Mouse (Mus musculus) 3T3-L1 (cell line): Measurements from ENCODE around the gene Stox2.

ENCODE experiments used
- DNase-seq: peaks from one replicate; pipeline ENCODE4 v3.0.0-alpha.2; 2015; ENCODE audit warnings: low read depth, low spot score

Gene Stox2

GRCm38 (mm10) chr8:47182771-47183558, 263.2 kb downstream of the Stox2 start:
- no peak for DNase-seq

- no peak for DNase-seq
Observed at GRCm38 (mm10) chr8:47182292-47182691, 263.9 kb downstream of the Stox2 start.

- no peak for DNase-seq
Observed at GRCm38 (mm10) chr8:47181032-47181698, 265.0 kb downstream of the Stox2 start.

- no peak for DNase-seq
Observed at GRCm38 (mm10) chr8:47180181-47180580, 266.0 kb downstream of the Stox2 start.

GRCm38 (mm10) chr8:47178785-47179184, 267.4 kb downstream of the Stox2 start:
- DNase-seq: no peak

- no peak for DNase-seq
Observed at GRCm38 (mm10) chr8:47173823-47174222, 272.3 kb downstream of the Stox2 start.

GRCm38 (mm10) chr8:47172848-47173247, 273.3 kb downstream of the Stox2 start:
- DNase-seq: no peak

GRCm38 (mm10) chr8:47160688-47161087, 285.5 kb downstream of the Stox2 start:
- DNase-seq: no peak

- DNase-seq: no peak
Observed at GRCm38 (mm10) chr8:47154521-47154920, 291.6 kb downstream of the Stox2 start.

GRCm38 (mm10) chr8:47145258-47145657, 300.9 kb downstream of the Stox2 start:
- DNase-seq: no peak

GRCm38 (mm10) chr8:47136047-47136446, 310.1 kb downstream of the Stox2 start:
- DNase-seq: no peak

GRCm38 (mm10) chr8:47135586-47135985, 310.6 kb downstream of the Stox2 start:
- DNase-seq: no peak

- no peak for DNase-seq
Observed at GRCm38 (mm10) chr8:47134736-47135135, 311.4 kb downstream of the Stox2 start.

GRCm38 (mm10) chr8:47133381-47133780, 312.8 kb downstream of the Stox2 start:
- no peak for DNase-seq
